Mouse (Mus musculus): ENCODE results near the gene Prickle2.
A peak's percentile ranks its signal among the peaks of the same experiment; 100 is the strongest.

The Prickle2 gene

DNA sequence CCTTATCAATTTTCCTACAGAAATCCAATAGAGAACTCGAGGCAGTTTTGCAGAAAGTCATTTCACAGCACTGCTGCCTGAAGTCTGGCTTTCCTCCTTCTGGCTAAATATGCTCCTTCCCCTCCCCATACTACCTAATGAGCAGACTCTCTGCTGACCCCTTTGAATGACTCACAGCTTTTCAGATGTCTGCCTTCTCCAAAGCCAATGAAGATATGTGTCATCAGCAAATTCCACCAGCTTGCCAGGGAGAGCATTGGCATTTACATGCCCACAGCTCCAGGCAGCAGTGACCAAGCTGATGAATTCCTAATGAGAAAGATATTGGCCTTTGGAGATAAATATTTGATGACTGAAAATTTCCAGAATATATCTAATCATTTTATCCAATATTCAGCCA lies 121.9 kb downstream of the Prickle2 start:
- no peak for DNase-seq

DNA sequence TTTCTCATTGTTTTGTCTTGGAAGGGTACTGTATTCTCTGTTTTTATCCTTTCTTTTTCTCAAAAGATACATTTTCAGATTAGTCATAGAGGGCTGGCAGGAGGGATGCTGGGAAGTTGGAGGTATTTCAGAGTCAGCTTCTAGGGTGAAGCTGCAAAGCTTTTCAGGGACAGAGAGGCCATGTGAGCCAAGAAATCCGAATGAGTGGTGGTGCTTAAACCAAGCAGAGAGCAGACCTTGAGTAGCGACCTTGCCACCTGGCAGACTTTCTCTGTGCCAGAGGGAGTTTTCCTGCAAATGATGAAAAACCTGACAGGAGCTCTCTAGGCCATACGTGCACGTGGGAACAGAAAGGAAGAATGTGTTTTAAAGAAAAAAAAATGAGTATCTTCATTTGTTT lies 130.7 kb downstream of the Prickle2 start:
- DNase-seq: no peak

DNA sequence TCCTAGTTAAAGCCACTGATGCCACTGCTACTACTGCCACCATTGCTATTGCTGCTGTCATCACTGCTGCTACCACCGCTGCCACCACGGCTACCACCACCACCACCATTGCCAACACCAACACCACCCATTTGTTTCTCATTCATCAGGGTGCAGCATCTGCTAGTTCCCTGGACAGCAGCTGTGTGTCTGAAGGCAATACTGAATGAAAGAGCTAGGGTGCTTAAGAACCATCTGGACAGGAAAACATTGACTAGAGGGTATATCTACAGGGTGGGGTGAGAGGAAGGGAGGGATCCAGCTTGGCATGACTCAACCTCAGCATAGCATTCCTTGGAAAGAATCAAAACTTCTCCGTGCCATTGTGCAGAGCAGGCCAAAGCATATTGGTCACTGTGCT lies 133.8 kb downstream of the Prickle2 start:
- DNase-seq: no peak

DNA sequence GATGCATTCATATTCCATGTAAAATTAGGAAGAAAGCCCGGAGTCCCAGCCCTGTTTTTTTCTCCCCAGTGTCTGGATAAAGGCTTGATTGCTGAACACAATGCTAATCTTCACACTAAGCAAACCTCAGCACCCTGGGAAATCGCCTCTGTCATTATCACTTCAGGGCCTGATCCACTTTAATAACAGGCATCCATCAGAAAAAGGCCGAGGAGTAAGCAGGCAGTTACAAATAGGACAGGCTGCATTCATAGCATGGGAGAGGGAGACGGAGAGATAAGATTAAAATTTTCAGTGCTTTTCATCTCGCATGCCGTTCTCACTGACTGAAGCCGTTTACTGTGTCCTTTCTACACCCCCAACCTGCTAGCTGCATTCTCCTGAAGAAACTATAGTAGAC lies 135.9 kb downstream of the Prickle2 start:
- DNase-seq: no peak

DNA sequence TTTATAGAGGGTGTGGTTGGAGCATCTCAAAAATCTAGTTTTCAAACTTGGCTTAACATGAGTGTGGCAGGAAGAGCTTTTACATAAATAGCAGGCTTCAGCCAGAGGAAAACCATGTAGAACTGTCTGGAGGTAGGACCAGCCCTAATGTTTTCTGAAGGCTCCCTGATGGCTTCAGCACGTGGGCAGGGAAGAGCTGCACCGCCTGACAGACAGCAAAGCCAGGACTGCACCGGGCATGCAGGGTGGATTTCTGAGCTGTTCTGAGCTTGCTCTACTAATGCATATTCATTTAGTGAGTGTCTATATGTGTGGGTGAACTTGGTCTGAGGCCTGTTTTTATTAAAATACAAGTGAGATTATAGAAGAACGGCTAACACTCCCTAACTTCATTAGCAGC lies 136.7 kb downstream of the Prickle2 start:
- DNase-seq: no peak

DNA sequence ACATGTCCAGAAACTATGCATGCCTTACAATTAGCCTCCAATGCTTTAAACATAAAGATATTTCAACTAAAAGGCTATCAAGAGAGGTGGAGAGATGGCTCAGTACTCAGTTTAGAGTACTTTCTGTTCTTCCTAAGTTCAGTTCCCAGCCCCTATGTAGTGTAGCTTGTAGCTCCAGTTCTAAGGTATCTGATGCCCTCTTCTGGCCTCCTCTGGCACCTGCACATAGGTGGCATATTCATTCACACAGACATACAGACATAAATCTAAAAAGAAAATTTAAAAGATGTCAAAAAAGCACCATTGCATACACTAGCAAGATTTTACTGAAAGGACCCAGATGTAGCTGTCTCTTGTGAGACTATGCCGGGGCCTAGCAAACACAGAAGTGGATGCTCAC lies 146.7 kb downstream of the Prickle2 start:
- DNase-seq: no peak

DNA sequence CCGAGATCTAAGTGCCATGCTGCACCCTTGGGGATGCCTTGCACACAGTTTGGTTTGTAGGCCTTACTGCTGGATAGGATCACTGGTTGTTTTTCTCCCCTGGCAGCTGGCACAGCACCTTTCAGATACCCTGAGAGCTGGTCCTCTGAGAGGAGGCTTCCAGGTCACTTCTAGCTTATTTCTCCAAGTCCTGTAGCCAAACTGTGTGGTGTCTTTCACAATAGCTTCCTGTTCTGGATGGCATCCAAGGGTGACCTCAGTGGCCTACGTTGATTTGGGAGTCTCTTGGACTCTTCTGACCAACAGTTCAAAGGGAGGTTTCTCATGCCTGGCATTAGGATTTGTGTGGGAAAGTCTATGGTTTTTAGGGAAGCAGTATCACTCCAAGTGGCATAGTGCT lies 150.3 kb downstream of the Prickle2 start:
- no peak for DNase-seq

DNA sequence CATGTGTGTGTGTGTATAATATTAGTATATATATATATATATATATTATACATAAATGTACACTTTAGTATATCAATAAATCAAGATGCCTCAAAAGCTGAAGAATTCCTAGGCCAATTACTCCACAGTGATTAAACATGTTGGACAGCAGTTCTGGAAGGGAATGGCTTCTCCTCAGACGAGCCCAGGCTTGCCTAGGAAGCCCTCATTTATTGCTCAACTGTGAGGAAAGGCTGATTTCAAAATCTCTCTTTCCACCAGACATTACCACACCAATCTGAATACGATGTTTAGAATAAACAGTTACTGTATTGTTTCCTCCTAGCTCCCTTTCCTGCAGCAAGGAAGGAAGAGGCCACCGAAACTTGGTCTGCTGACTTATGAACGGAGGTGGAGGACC lies 152.9 kb downstream of the Prickle2 start:
- DNase-seq: no peak

DNA sequence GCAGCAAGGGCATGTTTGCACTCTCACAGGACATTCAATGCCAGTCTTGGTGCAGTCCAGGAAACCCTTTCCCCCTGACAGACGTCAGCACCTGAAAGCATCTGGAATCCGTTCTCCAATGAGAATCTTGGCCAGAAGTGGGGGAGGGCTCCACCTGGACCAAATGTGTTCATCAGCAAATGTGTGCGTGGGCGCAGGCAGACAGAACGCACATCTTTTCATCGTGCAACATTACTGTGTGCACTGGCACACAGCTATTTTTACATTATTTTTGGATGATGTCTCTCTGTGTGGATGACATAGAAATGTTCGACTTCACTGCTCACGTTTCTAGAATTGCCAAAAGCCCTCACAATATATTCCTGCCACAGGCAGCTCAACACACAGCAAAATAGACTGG lies 156.7 kb downstream of the Prickle2 start:
- no peak for DNase-seq

DNA sequence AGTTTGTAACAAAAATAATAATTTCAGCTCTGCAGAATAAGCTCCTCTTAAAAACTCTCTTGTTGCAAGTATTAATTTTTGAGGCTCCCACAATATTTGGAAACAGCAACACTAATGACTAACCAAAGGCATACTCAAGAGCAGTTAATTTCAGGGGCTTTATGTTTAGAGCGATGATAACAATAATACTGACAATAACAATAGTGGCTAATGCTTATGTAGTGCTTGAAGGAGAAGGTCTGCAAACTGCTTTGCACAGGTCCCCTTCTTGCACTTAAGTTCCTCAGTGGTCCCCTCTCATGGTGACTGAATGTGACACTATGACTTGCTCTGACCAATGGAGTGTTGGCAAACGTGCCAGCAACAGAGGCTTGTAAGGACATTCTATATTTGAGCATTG lies 160.8 kb downstream of the Prickle2 start:
- DNase-seq: no peak

DNA sequence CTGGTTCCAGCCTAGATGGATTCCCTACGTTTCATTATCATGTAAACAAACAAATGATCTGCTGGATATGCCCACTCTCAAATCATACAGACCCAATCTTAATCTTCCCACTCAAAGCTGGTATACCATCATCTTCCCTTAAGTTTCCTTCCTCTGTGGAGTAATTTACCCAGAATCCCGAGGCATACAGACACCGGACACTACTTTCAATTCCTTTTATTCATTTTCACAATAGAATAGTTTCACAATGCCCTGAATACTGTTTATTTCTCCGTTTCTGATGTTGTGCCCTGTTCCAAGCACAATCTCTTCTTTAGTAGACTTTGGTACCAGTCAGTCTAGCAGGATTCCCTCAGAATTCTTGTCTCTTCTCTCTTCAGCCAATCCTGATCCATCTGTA lies 162.1 kb downstream of the Prickle2 start:
- DNase-seq: no peak

DNA sequence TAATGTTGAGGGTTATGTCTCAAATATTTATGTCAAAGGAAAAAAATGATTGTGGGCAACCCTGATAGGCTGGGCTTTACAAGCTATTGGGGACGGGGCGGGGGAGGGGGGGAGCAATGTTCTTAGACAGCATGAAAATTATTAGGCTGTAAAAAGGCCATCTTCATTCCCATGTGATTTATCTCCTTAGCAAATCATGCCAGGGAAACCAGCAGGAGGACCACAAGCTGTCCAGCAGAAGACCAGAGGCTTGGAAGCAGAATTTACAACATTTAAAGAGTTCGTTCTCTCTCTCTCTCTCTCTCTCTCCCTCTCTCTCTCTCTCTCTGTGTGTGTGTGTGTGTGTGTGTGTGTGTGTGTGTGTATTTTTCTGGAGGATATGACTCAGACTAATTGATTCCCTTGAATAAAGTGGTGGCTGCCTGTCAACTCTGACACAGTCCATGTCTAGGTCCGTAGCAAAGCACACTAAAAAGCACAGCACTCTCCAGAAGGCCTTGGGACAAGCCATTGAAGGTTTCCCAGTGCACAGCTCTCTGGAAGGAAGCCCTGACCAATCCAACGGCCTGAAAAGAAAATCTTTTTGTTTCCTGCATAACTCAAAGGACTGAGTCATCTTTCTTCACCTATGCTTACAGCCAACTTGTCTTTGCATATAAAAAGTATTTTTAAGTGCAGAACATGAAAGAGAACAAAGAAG lies 163.4 kb downstream of the Prickle2 start:
- DNase-seq: no peak

DNA sequence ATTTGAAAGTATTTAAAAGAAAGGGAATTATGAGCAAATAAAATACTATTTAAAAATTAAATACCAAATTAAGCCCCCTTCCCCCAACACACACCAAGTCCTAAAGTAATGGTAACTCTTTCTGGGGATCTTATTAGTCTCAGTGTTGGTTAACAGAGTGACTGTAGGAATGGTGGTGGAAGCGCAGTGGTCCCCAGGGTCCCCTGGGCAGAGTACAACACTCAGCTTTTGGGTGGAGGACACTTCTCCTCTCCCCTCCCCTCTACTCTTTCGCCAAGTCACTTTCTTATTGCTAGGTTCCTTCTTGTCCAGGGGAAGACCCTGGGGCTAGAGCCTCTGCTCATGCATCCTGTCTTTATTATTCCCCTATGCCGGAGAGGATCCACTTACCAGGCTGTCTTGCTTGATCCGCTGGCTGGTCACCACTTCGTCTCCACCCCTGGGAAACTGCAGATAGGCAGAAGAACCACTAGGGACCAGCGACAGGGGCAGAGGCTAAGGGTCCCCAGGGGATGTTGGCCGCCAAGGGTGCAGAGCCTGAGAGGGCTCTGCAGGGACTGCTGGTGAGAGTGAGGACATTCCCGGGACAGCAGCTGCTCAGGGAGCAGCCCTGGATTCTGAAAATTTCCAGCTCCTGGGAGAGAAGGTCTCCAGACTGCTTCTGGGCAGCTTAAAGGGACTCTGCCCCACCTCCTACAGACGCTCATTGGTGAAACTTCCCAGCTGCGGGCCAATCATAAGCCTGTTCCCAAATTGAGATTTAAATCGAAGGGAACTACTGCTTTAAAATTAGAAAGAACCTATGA lies 171.5 kb downstream of the Prickle2 start:
- DNase-seq: peak; percentile 33

DNA sequence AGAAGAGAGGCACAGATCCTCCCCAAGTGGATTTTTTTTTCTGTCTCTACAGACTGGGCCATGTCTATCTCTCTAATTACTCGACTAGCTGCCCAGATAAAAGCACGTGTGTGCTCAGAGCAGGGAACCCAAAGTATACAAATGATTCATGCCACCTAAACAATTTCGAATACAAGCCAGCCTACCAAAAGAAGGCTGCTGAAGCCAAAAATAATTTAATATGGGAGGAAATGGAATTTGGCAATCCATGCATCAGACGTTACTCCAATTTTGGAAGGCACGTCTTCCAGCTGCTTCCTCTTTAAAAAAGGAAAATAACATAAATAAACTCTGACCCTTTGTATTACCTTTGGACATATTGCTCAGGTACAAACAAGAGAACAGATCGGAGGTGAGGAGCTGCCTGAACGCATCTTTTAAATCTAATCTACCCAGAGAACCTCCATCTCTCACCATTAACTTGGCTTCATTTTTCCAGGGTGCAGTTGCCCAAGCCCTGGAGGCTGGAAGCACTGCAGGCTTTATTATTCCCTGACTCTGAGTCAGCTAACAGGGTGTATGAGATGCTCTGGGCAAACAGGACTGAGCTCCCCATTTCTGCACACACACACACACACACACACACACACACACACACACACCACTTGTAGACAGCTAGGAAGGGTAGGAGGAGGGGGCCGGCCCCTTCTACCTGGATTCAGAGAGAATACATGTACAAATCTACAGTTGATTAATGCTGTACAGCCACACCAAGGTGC lies 172.5 kb downstream of the Prickle2 start:
- DNase-seq: no peak

DNA sequence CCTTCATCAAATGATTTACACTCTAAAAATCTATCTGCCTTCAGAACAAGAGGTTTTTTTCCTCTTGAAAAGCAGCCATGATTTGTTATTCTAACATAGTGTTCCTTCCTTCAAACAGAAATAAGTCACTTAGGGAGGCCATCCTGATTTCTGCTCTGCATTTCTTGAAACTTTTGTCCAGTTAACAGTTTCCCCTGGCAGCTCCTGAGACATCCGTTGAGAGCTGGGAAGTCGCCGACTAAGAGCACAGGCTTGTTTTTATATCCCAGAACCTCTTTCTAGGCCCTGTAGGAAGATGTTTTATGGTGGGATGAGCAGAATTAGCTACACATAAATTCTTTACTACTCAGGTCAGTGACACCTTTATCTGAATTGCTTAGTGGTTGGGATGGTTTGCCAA lies 173.1 kb downstream of the Prickle2 start:
- no peak for DNase-seq

DNA sequence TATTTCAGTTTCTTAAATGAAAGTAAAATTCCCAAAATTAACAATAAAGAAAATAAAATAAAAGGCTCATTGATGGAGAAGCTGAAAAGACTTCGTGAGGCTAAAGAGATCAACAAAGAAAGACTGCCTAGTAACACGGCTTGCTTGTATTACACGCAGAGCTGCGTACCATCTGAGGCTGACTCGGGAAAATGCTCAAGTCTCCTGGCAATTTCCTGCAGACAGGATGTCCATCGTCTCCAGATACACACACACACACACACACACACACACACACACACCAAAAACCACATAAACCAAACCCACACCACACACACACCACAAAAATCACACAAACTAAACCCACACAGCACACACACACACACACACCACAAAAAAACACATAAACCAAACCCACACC lies 173.6 kb downstream of the Prickle2 start:
- DNase-seq: no peak

DNA sequence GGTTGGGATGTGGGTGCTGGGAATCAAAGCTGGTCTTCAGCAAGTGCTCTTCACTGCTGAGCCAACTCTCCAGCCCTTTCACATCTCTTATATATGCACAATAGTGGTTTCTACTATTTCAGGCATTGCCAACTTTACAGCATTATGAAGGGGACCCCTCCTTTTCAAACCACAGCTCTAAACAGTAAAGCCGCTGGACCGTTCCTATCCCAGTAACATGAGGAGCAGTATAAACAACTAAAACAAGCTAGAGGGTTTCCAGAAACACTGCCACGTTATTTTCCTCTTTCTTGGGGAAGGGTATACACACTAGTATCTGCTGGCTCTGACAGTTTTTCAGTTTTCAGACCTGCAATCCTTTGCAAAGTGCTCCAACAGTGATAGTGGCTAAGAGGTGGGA lies 179.7 kb downstream of the Prickle2 start:
- DNase-seq: no peak

DNA sequence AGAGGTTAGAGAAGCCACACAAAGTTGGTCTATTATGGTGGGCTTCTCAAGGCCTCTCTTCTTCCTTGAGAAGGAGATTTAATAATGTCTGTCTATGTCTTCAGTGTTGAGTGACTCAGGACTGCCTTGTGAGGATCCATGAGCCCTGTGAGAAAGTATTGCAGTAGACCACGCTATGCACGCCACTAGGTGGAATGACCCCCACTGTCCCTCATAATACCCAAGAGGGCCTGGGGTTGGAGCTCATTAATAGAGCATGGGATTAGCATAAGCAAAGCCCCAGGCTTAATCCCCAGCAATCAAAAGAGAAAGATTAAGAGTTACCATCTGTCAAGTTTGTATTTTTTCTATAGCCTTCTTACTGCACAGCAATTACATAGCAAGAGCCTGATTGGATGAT lies 180.3 kb downstream of the Prickle2 start:
- no peak for DNase-seq

DNA sequence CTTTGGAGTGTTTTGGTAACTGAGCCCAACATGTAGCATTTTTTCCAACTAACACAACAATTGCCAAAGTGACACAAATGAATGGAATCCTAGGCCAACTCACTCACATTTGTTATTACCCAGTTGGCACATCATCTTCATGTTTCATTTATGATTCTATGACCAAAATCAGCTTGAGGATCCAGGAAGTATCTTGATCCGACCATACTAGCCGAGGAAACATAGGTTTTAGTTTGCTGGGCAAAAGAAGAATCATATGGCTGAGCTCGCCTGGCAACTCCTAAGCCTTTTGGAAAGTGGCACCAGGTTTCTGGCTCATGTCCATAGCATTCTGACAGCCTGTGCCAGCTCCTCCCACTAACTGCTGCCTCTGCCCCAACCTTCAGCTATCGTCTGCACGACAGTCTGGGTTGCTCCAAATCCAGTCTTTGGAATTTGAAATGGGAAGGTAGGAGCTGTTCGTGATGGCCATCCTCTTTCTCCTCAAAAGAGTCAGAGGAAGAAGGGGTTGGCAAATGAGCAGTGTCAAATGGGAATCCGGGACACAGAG lies 184.4 kb downstream of the Prickle2 start:
- peak; percentile 59 for DNase-seq

DNA sequence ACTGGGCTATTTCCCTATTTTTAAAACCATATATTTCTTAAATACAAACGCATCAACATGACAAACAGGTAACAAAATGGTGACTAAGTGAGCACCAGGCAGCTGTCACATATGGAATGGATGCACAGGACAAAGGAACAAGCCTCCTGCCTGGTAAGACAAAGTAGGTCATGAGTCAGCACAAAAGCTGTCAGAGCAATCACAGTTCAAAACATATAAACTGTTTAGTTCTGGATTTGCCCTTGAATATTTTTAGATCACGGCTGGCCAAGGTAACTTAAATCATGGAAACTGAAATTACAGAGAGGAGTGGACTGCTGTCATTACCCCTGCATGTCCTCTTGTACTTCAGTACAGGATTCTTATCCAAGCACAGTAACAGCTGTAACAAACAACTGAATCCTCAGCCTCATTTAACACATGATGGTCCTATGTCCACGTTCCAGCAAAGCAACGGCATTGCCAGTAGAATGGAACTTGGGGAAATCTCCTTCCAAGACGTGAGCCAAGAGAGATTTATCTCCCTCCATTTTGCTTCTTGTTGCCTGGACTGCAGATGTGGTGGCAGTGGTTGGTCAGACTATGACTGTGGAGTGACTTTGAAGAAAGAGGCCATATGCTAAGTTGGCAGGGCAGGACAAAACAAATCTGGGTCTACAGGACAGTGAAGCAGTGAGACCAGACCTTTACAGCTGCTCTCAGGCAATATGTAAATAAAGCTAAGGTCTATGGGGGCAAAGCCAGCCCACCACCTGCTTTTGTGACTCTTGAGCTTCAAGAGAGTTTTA lies 185.7 kb downstream of the Prickle2 start:
- no peak for DNase-seq

DNA sequence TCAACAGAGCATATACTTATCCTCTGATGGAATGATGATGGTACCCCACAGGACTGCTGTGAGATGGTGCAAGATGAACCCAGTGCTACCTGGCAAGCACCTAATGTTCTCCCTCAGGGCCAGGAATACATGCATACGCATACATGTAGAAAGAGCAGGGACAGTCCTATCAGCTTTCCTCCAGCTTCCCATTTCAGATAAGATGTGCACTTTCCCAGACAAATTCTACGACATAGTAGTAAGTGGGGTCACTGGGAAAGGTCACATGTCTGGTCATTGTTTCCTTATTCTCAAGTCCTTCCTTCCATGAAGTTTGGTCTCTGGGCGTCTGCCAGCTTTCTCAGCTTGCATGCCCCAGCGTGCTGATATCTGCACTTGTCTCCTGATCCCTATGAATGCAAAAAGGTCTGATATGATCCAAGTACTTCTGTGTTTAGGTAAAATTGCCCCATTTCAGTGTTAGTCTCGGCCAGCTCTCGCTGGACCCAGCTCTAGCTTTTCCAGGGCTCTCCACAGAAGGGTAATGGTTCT lies 187.5 kb downstream of the Prickle2 start:
- no peak for DNase-seq

DNA sequence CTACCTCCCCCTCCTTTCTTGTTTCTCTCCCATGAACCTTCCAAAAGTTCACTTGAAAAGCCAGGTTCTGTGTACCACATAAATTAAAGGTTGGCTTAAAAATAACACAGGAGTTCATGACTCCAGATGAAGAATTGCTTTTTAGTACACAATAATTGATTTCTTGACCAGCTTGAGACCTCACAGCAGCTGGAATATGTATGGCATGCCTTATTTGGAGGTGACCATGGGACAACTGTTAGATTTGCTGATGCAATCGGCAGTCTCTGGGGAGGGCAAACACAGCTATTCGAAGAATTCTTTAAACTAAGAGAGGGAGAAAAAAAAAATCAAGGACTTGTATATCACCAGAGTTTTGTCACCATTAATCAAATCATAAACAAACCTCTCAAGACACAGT lies 189.0 kb downstream of the Prickle2 start:
- no peak for DNase-seq

DNA sequence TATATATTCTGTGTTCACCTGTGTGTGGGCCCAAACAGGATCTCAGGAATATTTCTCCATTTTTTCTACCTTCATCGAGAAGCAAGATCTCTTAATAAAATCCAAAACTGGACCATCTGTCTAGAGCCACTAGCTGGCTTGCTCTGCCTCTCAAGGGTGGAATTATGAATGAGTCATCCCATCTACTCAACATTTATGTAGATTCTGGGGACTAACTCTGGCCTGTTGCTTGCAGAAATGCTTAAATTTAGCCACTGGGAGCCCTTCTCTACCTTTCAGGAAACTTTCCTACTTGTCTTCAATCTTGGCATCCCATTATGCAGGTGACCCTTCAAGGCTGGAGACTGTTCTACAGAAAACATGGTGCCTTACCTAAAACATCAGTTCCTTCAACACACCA lies 194.0 kb downstream of the Prickle2 start:
- DNase-seq: no peak

Data from kidney, adult 18-20 months (tissue).